Mouse (Mus musculus) liver, adult 2 months (tissue): ENCODE results near the gene Irs3. TPM values are rescaled to one million over a fixed set of nuclear protein-coding genes. Genes with fewer than 3 reads are reported as not detected.

Source experiments
- DNase-seq: peaks from one replicate; pipeline ENCODE4 v3.0.0-alpha.2; 2011; ENCODE audit warnings: low read depth, low spot score; ENCODE audit errors: extremely low read depth
- H3K27ac ChIP-seq: fragments of 200-500 bp; replicated peaks from 2 replicates; pipeline ENCODE4 v1.5.1; 2012; ENCODE audit warnings: low read depth, mild to moderate bottlenecking, control low read depth, inconsistent platforms, low read length; ENCODE audit not compliant: insufficient read depth
- H3K27me3 ChIP-seq: fragments of 200-500 bp; 2 replicates; pipeline ENCODE4 v1.6.1; 2012; ENCODE audit warnings: mild to moderate bottlenecking, moderate library complexity, low read length, inconsistent platforms; ENCODE audit not compliant: control insufficient read depth, insufficient read depth
- H3K36me3 ChIP-seq: fragments of 200-500 bp; 2 replicates; pipeline ENCODE4 v1.6.1; 2012; ENCODE audit warnings: low read length, inconsistent platforms; ENCODE audit not compliant: control insufficient read depth, insufficient read depth
- H3K4me1 ChIP-seq: fragments of 200-500 bp; 2 replicates; pipeline ENCODE4 v1.6.1; 2011; ENCODE audit warnings: low read length; ENCODE audit not compliant: control insufficient read depth, insufficient read depth
- H3K4me3 ChIP-seq: fragments of 200-500 bp; 2 replicates; pipeline ENCODE4 v1.5.1; 2011; ENCODE audit warnings: low read depth, mild to moderate bottlenecking, control low read depth, low read length, moderate library complexity; ENCODE audit not compliant: insufficient read depth
- H3K79me2 ChIP-seq: fragments of 200-500 bp; 2 replicates; pipeline ENCODE4 v1.6.1; 2012; ENCODE audit warnings: inconsistent platforms, mild to moderate bottlenecking, low read length, moderate library complexity; ENCODE audit not compliant: control insufficient read depth, insufficient read depth
- H3K9ac ChIP-seq: fragments of 200-500 bp; 2 replicates; pipeline ENCODE4 v1.6.1; 2012; ENCODE audit warnings: low read depth, mild to moderate bottlenecking, control low read depth, inconsistent platforms, low read length
- CTCF ChIP-seq: fragments of 200-500 bp; IDR thresholded peaks from 2 replicates; pipeline ENCODE4 v1.5.1; 2011; ENCODE audit warnings: low read depth, low read length, control low read depth
- POLR2A ChIP-seq: fragments of 200-500 bp; IDR thresholded peaks from 2 replicates; pipeline ENCODE4 v1.6.1; 2011; ENCODE audit warnings: low read length, control low read depth; ENCODE audit not compliant: insufficient read depth; ENCODE audit errors: extremely low read depth
- WGBS: fragments of 180-500 bp; shearing (Covaris S2); methylation state at CpG from one replicate; pipeline ENCODE4 v1.1.7; 2018; 5-methylcytosine and 5-hydroxymethylcytosine counted together
- polyA plus RNA-seq: library from polyadenylated mRNA; depleted of rRNA; stranded (reverse); fragments of >200 nt; gene quantifications from 2 replicates; pipeline ENCODE4 v1.2.3, GENCODE M21; 2012
- total RNA-seq: library from RNA; depleted of rRNA; stranded (reverse); fragments of >200 nt; gene quantifications from 2 replicates; pipeline ENCODE4 v1.2.3, GENCODE M21; 2014

Irs3 gene
- total and polyA plus RNA-seq, 2 experiments: 0.20 TPM; not detected in 1

- Histone ChIP-seq H3K27ac (no peak overlapping the region), H3K36me3 (peaks cover 26% of the 10 kb centered on the region), H3K79me2 (no peaks in the 10 kb centered on the region), H3K4me3 (no peak overlapping the region), H3K27me3 (no peaks in the 10 kb centered on the region), H3K9ac (no peak overlapping the region), H3K4me1 (peaks cover 7% of the 10 kb centered on the region; the same call in 1 of the 2 replicates)
- 85% methylated on average over 6 of the region's 7 CpGs for WGBS
- DNase-seq: no peak
- TF ChIP-seq POLR2A (no peak), CTCF (no peak)
These were observed 9.2 kb upstream of the Irs3 start for GRCm38 (mm10) chr5:137654746-137655145.

- 56% methylated on average over 10 of the region's 10 CpGs for WGBS
- H3K4me1 ChIP-seq: peaks cover 7% of the 10 kb centered on the region; the same call in 1 of the 2 replicates
- TF ChIP-seq POLR2A: no peak
- TF ChIP-seq CTCF: no peak
These were observed 7.9 kb upstream of the Irs3 start for GRCm38 (mm10) chr5:137653366-137653765.

GRCm38 (mm10) chr5:137652474-137652873 lies 7.0 kb upstream of the Irs3 start:
- no peak overlapping the region for H3K4me3 ChIP-seq
- no peak overlapping the region for H3K27ac ChIP-seq
- no peaks in the 10 kb centered on the region for H3K79me2 ChIP-seq
- H3K9ac ChIP-seq: no peak overlapping the region
- peaks cover 23% of the 10 kb centered on the region for H3K36me3 ChIP-seq
- peak; percentile 56 for DNase-seq
- H3K4me1 ChIP-seq: peaks cover 7% of the 10 kb centered on the region; the same call in 1 of the 2 replicates
- TF ChIP-seq POLR2A (no peak), CTCF (peak; percentile 74)
- H3K27me3 ChIP-seq: no peaks in the 10 kb centered on the region
- WGBS: 35% methylated on average over 3 of the region's 3 CpGs

More at GRCm38 (mm10) chr5:137653366-137653765, 7.9 kb upstream of the Irs3 start:
- H3K27me3 ChIP-seq: no peaks in the 10 kb centered on the region
- no peaks in the 10 kb centered on the region for H3K79me2 ChIP-seq
- peak overlapping the region; percentile 37; the same call in 1 of the 2 replicates for H3K27ac ChIP-seq
- H3K36me3 ChIP-seq: peaks cover 23% of the 10 kb centered on the region
- peak; percentile 80 for DNase-seq
- H3K9ac ChIP-seq: no peak overlapping the region
- H3K4me3 ChIP-seq: no peak overlapping the region

GRCm38 (mm10) chr5:137649669-137650571 lies 4.4 kb upstream of the Irs3 start:
- H3K36me3 ChIP-seq: peaks cover 16% of the 10 kb centered on the region; the same call in 1 of the 2 replicates
- H3K27ac ChIP-seq: no peak overlapping the region
- WGBS: 59% methylated on average over 18 of the region's 18 CpGs
- H3K9ac ChIP-seq: no peak overlapping the region
- no peaks in the 10 kb centered on the region for H3K79me2 ChIP-seq
- peak; percentile 83 for DNase-seq
- no peak overlapping the region for H3K4me3 ChIP-seq
- no peaks in the 10 kb centered on the region for H3K27me3 ChIP-seq
- TF ChIP-seq POLR2A (no peak), CTCF (no peak)
- H3K4me1 ChIP-seq: peaks cover 7% of the 10 kb centered on the region; the same call in 1 of the 2 replicates

GRCm38 (mm10) chr5:137649251-137649650 lies 3.7 kb upstream of the Irs3 start:
- no peak overlapping the region for H3K4me3 ChIP-seq
- TF ChIP-seq POLR2A (no peak), CTCF (no peak)
- no peak for DNase-seq
- WGBS: 65% methylated on average over 4 of the region's 4 CpGs
- H3K36me3 ChIP-seq: peaks cover 14% of the 10 kb centered on the region; the same call in 1 of the 2 replicates
- no peak overlapping the region for H3K27ac ChIP-seq
- no peaks in the 10 kb centered on the region for H3K79me2 ChIP-seq
- H3K9ac ChIP-seq: no peak overlapping the region
- H3K4me1 ChIP-seq: peaks cover 7% of the 10 kb centered on the region; the same call in 1 of the 2 replicates
- no peaks in the 10 kb centered on the region for H3K27me3 ChIP-seq
